Mouse (Mus musculus) kidney, adult 2 months (tissue): ENCODE measurements around the gene Carmil3.

Source experiments
- CTCF ChIP-seq: fragments of 200-500 bp; conservative IDR thresholded peaks from 2 replicates; pipeline ENCODE4 v1.5.1; 2011; ENCODE audit warnings: low read depth, mild to moderate bottlenecking, control low read depth, low read length, moderate library complexity, mixed read lengths; ENCODE audit not compliant: insufficient read depth, insufficient read length
- POLR2A ChIP-seq: fragments of 200-500 bp; IDR thresholded peaks from one replicate; pipeline ENCODE4 v1.6.1; 2011; ENCODE audit warnings: low read depth, low read length, control low read depth

- TF ChIP-seq POLR2A (no peak), CTCF (no peak)
Measured at GRCm38 (mm10) chr14:55469041-55469440, 21.4 kb upstream of the Carmil3 start.
